Mouse (Mus musculus) large intestine, adult 2 months (tissue): ENCODE measurements around the gene Zfp385a. TPM values are rescaled to one million over a fixed set of nuclear protein-coding genes. Genes with fewer than 3 reads are reported as not detected.
A peak's percentile ranks its signal among the peaks of the same experiment; 100 is the strongest.

Source experiments
- DNase-seq: peaks from one replicate; pipeline ENCODE4 v3.0.0-alpha.2; 2012; ENCODE audit warnings: low read depth, low spot score
- WGBS: fragments of 180-500 bp; shearing (Covaris S2); methylation state at CpG from one replicate; pipeline ENCODE4 v1.1.7; 2018; 5-methylcytosine and 5-hydroxymethylcytosine counted together
- polyA plus RNA-seq: library from polyadenylated mRNA; depleted of rRNA; stranded (reverse); fragments of >200 nt; gene quantifications from 2 replicates; pipeline ENCODE4 v1.2.3, GENCODE M21; 2012

Gene Zfp385a
- polyA plus RNA-seq, 1 experiment: 3.8 TPM

DNA sequence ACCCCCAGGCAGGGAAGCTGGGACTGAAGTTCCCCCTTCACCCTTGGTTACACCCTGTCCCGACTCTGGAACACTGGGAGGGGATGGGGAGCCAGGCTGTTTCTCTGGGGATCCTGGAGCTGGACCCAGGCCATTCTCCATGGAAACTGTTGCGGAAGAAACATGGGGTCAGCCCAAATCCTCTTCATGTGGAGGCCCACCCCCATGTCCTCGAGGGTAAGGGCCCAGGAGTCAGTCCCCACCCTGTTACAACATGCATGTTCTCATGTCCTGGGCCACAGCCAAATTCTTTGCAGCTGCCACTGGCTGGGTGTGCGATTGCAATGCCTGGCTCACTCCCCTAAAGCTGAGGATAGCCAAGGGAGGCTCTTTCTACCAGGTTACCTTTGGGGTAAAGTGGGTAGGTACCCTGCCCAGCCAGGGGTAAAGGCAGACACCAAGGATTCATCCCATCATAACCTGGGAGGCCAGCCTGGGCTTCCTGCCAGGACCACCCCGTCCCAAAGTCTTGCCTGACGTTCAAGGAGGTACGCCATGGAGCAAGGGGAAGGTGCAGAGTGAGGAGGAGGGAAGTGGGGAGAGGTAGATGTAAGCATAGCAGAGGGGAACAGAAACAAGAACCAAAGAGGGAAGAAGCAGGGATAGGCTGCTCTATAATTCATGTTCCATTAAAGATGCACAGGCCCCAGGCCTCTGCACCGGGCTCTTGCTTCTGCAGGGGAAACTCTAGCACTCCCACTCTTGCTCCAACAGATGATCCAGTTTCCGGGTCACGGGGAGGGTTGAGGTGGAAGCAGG lies 23.7 kb downstream of the Zfp385a start:
- no peak for DNase-seq
- 71% methylated on average over 10 of the region's 10 CpGs for WGBS

DNA sequence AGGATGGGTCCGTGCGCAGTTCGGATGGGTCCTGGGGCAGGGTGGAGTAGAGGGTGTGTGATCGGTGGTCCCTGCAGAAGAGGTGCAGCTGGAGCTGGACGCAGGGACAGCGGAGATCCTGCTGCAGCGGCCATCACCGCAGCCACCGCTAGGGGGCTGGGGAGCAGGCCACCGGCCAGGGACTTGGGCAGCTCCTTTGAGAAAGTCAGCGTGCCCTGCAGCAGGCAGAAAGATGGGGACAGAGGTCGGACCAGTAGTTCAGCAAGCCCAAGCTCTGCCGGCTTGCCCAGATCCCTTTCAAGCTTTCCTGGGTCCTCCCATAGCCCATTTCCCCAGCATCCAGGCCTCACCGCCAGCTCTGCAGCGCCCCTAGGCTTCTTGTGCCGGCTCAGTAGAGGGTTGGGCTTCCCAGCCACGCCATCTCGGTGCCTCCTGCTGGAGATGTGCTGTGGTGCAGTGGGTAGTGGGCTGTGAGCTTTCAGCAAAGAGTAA lies 24.8 kb downstream of the Zfp385a start:
- WGBS: 6% methylated on average over 18 of the region's 18 CpGs
- no peak for DNase-seq

DNA sequence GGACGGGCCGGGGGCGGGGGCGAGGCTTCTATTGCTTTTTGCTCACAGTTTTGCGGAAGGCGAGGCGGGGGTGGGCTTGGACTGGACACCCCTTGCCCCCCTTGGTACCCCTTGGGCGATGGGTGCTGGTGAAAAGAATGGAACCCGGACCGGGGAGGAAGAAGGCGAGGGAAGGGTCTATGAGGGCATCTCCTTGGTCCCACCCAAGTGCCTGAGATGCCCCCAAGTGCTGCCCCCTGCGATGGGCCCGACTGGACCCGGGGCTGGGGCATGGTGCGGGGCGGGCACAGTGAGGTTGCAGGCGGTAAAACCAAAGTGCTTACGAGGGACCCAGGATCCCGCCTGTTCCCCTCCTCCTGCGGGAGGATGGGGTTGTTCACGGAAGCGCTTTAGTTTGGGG lies 25.7 kb downstream of the Zfp385a start:
- WGBS: 50% methylated on average over 22 of the region's 22 CpGs
- DNase-seq: no peak

DNA sequence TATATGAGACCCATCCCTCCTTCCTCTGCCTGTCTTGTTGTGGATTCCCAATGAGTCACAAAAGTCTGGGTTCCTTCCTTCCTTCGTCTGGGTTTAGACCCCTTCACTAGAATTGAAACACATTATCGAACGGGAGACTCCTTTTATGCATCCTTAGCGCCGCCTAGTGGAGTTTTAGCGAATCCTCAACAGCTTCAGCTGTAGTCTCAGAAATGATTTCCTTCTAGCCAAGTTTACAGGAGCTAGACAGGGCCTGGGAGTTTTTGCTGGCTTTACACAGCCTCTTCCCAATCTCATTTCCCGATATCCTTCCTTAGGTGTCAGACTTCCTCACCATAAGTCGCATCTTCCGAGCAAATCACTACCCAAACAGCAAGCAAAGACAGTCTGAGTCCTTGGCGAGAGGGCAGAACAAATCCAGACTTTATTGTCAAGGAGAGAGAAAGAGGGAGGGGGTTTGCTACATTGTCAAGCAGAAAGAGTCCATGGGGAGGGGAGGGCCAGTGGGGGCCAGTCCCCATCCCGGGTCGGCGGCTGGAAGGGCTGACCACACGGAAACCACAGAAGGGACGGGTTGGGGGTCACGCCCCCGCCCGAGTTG lies 26.3 kb downstream of the Zfp385a start:
- DNase-seq: no peak
- 24% methylated on average over 18 of the region's 18 CpGs for WGBS

DNA sequence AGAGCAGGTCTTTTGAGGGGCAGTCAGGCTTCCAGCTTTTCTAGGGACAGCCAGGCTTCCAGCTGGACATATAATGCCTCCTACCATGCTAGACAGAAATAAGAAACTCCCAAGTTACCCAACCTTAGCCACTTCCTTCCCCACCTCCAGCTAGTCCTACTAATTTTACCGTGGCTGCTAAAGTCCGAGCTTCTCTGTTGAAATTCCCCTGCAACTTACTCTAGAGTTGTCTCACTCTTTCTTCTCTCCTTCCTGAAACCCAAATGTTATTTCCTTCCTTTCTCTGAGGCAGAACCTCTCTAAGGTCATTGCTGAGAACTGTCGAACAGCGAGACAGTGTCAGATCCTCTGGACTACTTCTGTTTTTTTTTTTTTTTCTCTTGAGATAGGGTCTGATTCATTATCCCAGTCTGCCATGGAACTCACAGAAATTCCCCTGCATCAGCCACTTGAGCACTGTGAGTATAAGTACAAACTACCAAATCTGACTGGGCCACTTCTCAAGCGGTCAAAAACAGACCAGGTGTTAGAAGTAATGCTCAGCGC lies 29.5 kb downstream of the Zfp385a start, which contains the start of gene Gpr84:
Gene Gpr84 (minus strand): TSS at position 248 of the 546 bp plus-strand sequence.
- WGBS: 66% methylated on average over 6 of the region's 6 CpGs
- DNase-seq: no peak

DNA sequence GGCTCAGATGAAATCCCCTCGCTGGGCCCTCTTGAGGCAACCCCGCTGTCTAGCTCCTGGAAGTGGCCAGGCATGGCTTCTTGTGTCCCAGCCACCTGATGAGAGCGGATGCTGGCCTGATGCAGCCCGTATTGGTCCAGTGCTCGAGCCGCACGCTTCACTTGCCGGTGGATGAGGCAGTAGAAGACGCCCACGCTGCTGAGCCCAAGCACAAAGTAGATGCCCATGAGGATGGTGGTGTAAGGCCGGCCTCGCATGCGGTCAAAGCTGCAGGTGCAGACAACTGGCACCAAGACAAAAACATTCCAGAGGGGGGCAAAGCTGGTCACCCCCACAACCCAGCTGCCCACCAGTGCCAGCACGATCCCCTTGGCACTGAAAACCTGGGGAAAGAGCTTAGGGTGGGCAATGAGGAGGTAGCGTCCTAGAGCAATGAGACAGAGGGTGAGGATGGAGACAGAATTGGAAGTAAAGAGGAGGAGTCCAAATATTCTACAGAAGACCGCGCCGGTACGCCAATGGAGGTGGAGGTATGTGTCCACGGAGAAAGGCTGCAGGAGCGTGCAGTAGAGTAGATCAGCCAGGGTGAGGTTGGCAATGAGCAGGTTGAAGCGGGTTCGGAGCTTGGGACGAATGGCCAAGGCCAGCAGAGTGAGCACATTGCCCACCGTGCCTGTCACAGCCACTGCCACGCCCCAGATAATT lies 30.9 kb downstream of the Zfp385a start:
- 76% methylated on average over 26 of the region's 26 CpGs for whole genome bisulfite sequencing
- DNase-seq: no peak

DNA sequence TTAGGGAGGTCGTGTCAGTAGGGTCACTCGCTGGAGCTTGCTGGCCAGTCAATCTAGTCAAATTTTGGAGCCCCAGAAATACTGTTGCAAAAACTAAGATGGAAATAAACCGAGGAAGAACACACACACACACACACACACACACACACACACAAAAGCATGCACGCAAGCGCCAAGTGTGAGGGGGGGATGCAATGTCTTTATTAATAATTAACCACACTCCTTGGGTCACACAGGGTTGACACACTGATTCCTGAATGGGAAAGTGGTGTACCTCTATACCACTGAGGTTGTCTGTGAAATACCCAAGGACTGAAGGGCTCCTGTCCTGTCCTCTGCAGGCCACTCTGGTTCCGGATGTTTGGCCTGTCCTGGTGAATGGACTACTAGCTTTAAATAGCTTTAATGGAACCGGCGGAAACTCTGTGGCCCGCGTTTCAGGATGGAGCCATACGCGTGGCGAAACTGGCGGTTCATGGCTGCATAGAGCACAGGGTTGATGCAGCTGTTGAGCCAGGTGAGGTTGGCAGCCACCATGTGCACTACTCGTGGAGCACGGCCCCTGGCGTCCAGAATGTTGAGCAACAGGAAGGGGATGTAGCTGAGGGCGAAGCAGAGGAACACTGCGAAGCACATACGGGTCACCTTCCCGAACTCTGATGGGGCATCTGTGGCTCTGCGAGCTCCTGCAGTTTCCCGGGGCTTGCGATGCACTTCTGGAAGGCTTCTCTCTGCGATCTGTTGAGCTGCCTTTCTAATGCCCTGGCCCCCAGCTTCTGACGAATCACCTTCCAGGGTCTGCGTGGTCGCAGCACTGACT lies 31.6 kb downstream of the Zfp385a start:
- no peak for DNase-seq
- WGBS: 49% methylated on average over 28 of the region's 28 CpGs

DNA sequence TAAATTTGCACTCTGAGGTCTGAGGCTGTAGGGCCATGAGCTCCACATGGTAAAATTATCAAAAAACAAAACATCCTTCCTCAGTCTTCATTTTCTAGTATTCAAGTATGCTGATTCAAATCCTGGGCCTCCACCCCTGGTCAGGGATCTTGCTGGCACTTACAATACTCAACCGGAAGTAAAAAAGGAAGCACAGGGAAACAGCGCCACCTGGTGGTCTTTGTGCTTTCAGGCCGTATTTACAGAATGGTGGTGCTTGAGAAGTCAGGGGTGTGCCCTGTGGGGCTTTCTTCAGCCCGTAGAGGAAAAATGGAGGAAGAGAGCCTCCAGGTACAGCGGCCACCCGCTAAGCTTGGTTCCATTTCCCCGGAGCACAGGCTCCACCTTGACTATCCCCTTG lies 32.8 kb downstream of the Zfp385a start:
- WGBS: under 1% methylated on average over 7 of the region's 7 CpGs
- DNase-seq: peak; percentile 100

DNA sequence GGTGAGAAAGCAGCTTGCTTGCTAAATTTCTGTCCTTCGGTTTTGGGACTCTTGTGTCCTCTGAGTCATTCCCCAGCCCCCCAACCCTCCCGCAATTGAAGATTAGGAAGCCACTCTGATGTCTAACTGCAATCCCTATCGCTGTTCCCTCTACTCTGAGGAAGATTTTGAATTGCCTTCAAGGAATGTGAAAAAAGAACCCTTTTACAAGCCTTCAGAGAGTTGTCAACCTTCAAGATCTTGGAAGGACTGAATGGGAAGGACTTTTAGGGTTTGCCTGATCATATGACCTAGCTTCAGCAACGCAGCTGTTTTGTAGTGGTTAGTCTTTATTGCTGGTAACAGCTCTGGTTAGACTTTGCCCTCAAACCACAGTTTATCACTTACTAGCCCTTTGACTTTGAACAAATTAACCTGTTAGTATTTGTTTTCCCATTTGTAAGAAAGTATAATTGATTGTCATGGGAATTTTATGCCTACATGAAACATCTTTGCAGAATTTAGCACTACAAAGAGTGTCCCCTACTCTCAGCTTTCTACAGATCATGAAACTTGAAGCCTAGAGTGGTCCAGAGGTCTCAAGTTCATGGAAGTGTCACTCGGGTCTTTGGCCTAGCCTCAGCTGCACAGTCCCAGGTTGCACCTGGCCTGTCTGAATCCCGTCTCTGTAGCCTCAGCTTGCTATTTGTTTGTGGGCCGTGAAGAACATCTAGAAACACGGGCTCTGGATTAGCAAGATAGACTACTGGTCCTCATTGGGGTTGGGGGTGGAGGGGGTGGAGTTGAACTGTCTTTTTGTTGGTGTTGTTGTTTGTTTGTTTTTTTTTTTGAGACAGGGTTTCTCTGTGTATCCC lies 33.9 kb downstream of the Zfp385a start:
- DNase-seq: no peak
- 9% methylated on average over 8 of the region's 8 CpGs for WGBS

DNA sequence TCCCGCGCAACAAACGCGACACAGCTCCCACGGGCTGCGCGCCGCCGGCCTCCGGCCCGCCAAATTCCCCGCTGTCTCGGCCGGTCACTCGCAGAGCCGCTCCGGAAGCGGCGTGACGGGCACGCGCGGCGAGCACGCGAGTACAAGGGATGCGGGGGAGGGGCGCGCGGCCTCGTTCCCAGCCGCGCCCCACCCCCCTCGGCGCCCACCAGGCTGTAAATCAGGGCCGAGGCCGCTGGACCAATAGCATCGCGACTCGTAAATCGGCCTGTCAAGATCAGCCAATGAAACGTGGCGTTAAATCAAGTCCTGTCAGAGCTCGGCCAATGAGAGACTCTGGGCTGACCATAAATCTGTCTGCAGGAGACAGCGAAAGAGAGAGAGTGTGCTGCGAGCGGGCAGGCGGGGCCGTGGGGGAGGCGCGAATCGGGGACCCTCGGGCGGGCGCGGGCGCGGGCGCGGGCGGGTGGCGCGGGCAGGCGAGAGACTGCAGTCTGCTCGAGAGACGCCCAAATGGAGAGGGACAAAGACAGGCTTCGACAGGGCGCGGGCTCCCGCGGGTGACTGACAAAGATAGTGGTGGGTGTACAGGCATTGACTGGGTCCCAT lies 34.7 kb downstream of the Zfp385a start:
- under 1% methylated on average over 71 of the region's 71 CpGs for WGBS
- peak; percentile 93 for DNase-seq

DNA sequence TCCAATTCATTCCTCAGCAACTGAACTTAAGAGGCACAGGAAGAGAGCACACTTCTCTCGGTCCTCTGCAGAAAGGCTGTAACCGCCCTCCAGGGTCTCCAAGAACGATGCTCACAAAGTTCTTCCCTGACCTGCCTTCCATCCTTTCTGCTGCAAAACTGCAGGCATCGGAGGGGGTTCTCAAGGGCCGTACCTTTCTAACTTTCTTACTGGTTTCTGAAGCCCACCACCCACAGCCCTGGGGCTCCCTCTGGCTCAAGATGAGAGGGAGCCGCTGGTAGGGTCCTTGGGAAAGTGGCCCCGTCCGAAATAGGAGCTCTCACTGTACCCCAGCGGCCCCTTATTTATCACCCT lies 35.3 kb downstream of the Zfp385a start:
- no peak for DNase-seq
- WGBS: 1% methylated on average over 9 of the region's 9 CpGs

DNA sequence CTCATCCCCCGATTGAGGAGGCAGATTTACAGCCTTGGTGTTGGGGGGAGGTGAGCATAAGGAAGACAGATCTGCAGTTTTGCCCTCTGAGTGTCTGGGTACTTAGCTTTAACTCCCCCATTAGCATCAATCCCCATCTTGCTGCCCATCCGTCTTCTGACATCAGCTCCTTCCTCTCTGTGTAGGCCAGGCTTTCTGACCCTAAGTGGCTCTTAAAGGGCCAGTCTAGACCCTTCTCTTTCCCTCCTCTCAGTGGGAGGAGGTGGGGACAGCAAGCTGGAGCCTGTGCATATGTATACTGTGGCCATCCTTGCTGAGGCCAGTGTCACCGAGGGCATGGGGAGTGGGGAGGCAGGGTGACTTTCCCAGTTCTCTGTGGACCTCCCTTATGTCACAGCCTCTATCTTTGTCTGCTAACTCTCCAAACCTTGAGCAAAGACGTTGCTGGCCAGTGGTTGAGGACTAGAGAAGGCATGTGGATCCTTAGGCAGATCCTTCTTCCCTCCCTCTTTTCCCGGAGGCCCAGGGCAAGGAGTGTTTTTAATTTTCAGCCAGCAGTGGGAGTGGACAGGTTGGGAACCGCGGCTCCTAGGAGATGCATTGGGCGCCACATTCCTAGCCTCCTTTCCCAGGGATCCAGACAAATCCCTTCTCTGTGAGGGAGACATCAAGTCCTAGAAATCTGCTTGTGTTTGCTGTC lies 35.8 kb downstream of the Zfp385a start:
- 21% methylated on average over 8 of the region's 8 CpGs for WGBS
- no peak for DNase-seq

DNA sequence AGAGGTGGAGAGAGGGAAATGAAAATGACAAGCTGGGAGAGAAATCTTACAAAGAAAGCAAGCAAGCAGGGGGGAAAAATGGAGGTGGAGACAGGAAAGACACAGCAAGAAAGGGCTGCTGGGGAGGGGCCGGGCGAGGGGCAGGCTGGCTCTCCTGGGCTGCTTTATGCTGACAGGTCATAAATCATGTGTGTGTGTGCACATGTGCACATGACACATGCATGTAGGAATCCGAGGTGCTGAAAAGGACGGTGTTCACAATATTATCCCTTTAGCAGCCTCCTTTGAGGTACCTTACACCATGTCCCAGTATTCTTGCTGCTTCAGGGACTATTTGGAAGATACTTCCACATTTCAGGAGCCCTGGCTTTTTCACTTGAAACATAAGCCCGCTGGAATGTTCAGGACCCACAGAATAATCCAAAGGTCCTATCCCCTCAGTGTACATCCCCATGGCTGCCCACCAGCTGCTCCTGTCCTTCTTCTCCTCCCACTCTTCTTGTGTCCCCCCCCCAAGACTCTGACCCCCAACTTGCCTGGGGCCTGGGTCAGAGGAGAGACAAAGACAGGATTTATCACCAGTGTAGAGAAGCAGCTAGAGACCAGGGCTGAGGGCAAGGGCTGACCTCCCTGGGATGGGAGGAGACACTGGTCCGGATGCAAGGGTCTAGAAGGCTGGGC lies 37.4 kb downstream of the Zfp385a start:
- WGBS: 61% methylated on average over 6 of the region's 6 CpGs
- DNase-seq: no peak

DNA sequence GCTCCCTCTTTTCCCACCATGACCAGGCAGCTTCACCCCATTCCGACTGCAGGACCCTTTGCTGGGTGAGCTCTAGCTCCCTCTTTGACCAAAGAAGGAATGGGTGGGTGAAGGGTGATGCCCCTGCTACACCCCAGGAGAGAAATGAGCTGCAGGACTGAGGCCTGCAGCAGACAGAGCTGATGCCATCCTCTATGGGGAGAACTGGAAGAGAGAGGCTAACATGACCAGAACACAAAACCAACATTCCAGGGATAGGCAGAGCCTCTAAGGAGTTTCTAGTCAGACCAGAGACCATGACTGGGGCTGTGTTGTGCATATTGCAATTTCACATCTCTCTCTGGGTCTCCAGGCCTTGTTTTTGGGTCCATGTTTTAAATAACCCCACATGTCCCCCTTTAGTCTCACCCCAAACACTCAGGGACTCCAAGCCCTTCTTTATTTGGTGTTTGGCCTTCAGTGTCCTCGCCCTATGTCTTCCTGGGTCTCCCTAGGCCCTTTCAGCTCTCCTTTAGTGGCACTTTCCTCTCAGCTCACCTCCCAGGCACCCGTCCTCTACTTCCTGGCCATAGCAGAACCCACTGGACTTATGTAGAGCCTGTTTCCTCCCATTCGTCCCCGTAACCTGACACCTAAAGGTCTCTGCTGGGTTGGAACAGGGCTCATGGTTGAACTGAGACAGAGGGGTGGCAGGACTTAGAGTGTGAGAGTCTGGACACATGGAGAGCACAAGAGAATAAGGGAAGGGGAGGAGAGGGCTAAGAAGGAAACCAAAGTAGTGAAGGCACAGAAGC lies 38.1 kb downstream of the Zfp385a start:
- no peak for DNase-seq
- 66% methylated on average over 5 of the region's 5 CpGs for WGBS

DNA sequence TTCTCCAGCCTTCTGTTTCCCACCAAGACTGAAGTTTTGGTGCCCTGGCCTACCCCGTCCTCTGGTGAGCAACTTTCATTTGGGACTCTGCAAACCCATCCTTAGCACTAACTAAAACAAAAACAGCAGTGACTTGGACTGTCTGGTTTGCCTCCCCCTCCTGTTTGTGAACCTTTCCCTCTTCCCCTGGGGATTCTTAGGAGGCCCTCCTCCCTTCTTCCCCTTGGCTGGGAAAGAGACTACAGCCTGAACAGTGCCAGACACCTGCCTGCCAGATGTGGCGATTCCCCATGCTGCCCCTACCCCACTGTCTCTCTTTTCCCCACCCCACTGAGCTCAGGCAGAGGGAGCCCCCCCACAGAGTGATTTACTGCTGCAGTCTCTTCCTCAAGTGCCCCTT lies 38.8 kb downstream of the Zfp385a start:
- no peak for DNase-seq
- 67% methylated on average over 2 of the region's 2 CpGs for WGBS

DNA sequence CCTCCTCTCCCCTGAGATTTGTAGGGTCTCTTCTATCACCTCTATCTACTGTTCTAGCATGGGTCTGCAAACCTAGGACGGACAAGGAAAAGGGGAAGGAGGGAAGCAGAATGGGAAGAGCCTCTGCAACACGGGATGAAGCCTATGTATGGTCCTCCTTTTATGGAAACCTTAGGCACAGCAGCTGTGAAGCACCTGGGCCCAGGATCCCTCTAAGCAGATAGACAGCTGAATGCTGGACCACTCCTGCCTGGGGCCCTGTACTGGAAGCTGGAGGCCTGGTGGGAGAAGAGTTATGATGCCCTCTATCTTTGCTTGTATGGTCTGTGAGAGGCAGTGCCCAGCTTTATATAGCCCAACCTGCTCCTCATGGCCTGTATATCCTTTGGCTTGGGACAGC lies 39.3 kb downstream of the Zfp385a start:
- DNase-seq: no peak
- 57% methylated on average over 2 of the region's 2 CpGs for WGBS
